Mouse (Mus musculus) colon, adult 2 months (tissue): Measurements from ENCODE around the gene Ccdc171. TPM values are rescaled to one million over a fixed set of nuclear protein-coding genes. Genes with fewer than 3 reads are reported as not detected.

Experiments used
- polyA plus RNA-seq: library from polyadenylated mRNA; depleted of rRNA; stranded (reverse); fragments of >200 nt; gene quantifications from 2 replicates; pipeline ENCODE4 v1.2.3, GENCODE M21; 2012; rRNA removed

Ccdc171 gene
- 0.29 and 0.42 TPM in 2 replicates for polyA plus RNA-seq

DNA sequence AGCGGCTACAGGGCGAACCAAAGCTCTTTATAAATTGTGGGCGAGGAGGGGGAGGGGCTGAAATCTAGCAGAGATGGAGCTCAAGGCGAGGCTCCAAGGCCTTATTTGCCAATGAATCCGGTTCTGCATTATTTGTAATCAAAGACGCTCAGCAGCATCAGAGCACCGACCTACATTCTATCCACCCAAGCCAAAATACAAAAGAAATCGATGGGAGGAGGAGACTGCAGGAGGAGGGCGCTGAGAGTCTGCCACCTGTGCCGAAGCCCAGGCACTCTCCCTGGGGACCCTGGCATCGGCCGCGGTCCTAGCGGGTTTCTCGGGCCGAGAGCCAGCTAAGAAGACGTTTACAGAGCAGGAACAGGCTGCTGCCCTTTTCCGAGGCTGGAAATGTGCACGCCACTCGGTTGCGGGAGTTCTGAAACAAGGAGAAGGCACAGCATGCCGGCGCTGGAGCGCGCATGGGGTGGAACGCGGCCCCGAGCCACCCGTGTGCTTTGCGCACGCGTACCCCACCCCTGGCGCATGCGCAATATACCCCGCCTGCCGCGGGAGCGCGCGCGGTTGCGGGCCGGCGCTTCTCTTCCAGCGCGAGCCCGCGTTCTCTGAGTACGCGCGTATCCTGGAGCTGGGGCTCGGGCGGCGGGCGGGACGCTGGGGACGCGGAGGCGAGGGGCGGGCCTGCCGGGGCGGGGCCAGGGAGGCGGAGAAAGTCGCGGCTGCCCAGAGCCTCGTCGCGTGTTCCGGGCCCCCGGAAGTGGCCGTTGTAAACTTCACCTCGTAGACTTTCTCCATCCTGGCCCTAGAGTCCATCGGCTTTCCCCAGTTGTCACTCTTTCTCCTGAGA lies at the start of gene Ccdc171:
TSS of gene Ccdc171 (plus strand) at position 703 of the 847 bp plus-strand sequence.

DNA sequence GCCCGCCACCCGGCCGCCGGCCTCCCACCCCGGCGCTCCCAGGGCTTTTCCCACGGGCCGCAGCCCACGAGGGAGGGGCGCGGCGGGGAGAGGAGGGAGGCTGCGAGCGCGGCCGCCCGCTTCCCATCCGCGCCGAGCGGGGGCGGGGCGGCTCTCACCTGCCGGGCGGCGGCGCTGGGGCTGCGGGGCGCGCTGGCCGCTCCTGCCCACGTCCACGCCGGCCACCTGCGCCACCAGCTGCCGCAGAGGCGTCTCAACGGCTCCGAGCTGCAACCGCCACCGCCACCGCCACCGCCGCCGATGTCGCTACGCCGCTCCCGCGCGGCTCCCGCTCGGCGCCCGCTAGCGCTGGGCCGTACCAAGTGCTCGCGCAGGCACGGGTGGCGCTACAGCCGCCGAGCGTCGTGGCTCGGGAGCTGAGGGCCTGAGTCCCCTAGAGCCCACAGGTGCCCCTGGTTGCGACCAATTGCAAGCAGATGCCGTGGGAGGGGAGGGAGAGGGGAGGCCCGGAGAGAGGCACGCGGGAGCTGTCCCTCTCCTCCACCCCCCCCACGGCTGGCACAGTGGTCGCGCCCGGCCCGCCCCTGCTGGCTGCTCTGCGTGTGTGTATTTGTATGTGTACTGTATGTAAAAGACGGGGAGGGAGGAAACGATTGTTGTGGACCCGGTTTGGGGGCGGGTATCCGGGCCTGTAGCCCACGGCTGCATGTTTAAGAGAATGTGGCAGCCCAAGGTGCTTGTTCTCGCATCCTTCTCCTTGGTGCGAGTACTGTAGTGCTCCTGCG lies 39.0 kb upstream of the Ccdc171 start, which contains the start of gene Psip1:
TSS of gene Psip1 (minus strand) at position 343 of the 785 bp plus-strand sequence.

Other genes starting within 250 kb of the Ccdc171 start
- 5.5 and 5.9 TPM in 2 replicates for gene Ttc39b, start 201.3 kb upstream of the Ccdc171 start, polyA plus RNA-seq
- 13.5 and 18.0 TPM in 2 replicates for gene Snapc3, start 107.8 kb upstream of the Ccdc171 start, polyA plus RNA-seq
- 14.6 and 27.9 TPM in 2 replicates for gene Psip1, start 39.1 kb upstream of the Ccdc171 start, polyA plus RNA-seq